Mouse (Mus musculus) hindbrain, postnatal 0 days (tissue): ENCODE measurements around the gene Kcnn3. TPM values are rescaled to one million over a fixed set of nuclear protein-coding genes. Genes with fewer than 3 reads are reported as not detected.

ENCODE experiments used
- ATAC-seq: fragments of 200-750 bp; cut with Nextera tagmentation; 2 replicates; pipeline ENCODE4 v1.8.0; 2017; ENCODE audit warnings: mild to moderate bottlenecking, moderate TSS enrichment, moderate library complexity
- DNase-seq: peaks from one replicate; pipeline ENCODE4 v3.0.0-alpha.2; 2015; ENCODE audit warnings: low spot score
- H3K27ac ChIP-seq: fragments of 300-500 bp; sonication (generic); 2 replicates; pipeline ENCODE4 v1.5.1; 2014; ENCODE audit warnings: mild to moderate bottlenecking
- H3K27me3 ChIP-seq: fragments of 300-500 bp; sonication (generic); 2 replicates; pipeline ENCODE4 v1.6.1; 2014; ENCODE audit warnings: low read length, mixed read lengths; ENCODE audit not compliant: insufficient read depth
- H3K36me3 ChIP-seq: fragments of 300-500 bp; sonication (generic); 2 replicates; pipeline ENCODE4 v1.6.1; 2014; ENCODE audit warnings: low read length, mixed read lengths; ENCODE audit not compliant: insufficient read depth
- H3K4me1 ChIP-seq: fragments of 300-500 bp; sonication (generic); 2 replicates; pipeline ENCODE4 v1.6.1; 2014; ENCODE audit warnings: antibody characterized with exemption, low read length, mixed read lengths; ENCODE audit not compliant: insufficient read depth
- H3K4me2 ChIP-seq: fragments of 300-500 bp; sonication (generic); 2 replicates; pipeline ENCODE4 v1.6.1; 2014; ENCODE audit warnings: low read depth, mild to moderate bottlenecking, low read length, moderate library complexity, mixed read lengths
- H3K4me3 ChIP-seq: fragments of 300-500 bp; sonication (generic); 2 replicates; pipeline ENCODE4 v1.5.1; 2014; ENCODE audit warnings: low read length
- H3K9ac ChIP-seq: fragments of 300-500 bp; sonication (generic); replicated peaks from 2 replicates; pipeline ENCODE4 v1.6.1; 2014; ENCODE audit warnings: mild to moderate bottlenecking, low read length, moderate library complexity, mixed read lengths
- H3K9me3 ChIP-seq: fragments of 300-500 bp; sonication (generic); 2 replicates; pipeline ENCODE4 v1.6.1; 2016; ENCODE audit warnings: low read length, mixed read lengths
- CTCF ChIP-seq: IDR thresholded peaks from 2 replicates; pipeline ENCODE4 v1.5.1; 2016; ENCODE audit warnings: antibody characterized with exemption, control low read depth, low read depth
- WGBS: fragments of 180-500 bp; shearing (Covaris S2); extraction: QIAGEN DNeasy Blood & Tissue Kit; methylation state at CpG from one replicate; pipeline ENCODE4 v1.1.7; 2014; 5-methylcytosine and 5-hydroxymethylcytosine counted together
- polyA plus RNA-seq: library from polyadenylated mRNA; unstranded; fragments of >200 nt; fragmentation: Nextera tagmentation; extraction: Ambion mirVana; gene quantifications from 2 replicates; pipeline ENCODE4 v1.2.1, GENCODE M21; 2015
- total RNA-seq: library from RNA; depleted of rRNA; stranded (reverse); fragments of >200 nt; gene quantifications from 2 replicates; pipeline ENCODE4 v1.2.3, GENCODE M21; 2014; rRNA removed

Gene Kcnn3
- total and polyA plus RNA-seq, 2 experiments from 2014 or later, result 7.4 to 27.3 TPM

- Histone ChIP-seq H3K9me3 (no peaks in the 10 kb centered on the region), H3K4me2 (no peak overlapping the region), H3K27me3 (no peaks in the 10 kb centered on the region), H3K36me3 (no peaks in the 10 kb centered on the region), H3K4me3 (no peak overlapping the region), H3K27ac (no peak overlapping the region), H3K4me1 (no peaks in the 10 kb centered on the region), H3K9ac (no peak overlapping the region)
- ATAC-seq (peak; percentile 54; the same call in 1 of the 2 replicates), DNase-seq (peak; percentile 34)
- no peak for TF ChIP-seq CTCF
- WGBS, result 51% methylated on average over 7 of the region's 7 CpGs
These were observed 203.6 kb downstream of the Kcnn3 start for GRCm38 (mm10) chr3:89723400-89724084.

Other genes with a start within 250 kb of the Kcnn3 start
- gene Slc50a1, start 249.6 kb upstream of the Kcnn3 start, total RNA-seq, result 30.1 and 30.8 TPM in 2 replicates
- 47.2 and 49.1 TPM in 2 replicates for gene Slc50a1, start 249.6 kb upstream of the Kcnn3 start, polyA plus RNA-seq
- 3.9 and 5.9 TPM in 2 replicates for gene Efna1, start 239.0 kb upstream of the Kcnn3 start, total RNA-seq
- 7.4 and 10.9 TPM in 2 replicates for gene Efna1, start 239.0 kb upstream of the Kcnn3 start, polyA plus RNA-seq
- gene Efna3, start 197.2 kb upstream of the Kcnn3 start, total RNA-seq, result 107 and 171 TPM in 2 replicates
- 57.0 and 61.4 TPM in 2 replicates for gene Efna3, start 197.2 kb upstream of the Kcnn3 start, polyA plus RNA-seq
- gene Efna4, start 182.1 kb upstream of the Kcnn3 start, total RNA-seq, result 7.6 and 9.6 TPM in 2 replicates
- gene Efna4, start 182.1 kb upstream of the Kcnn3 start, polyA plus RNA-seq, result 3.5 and 4.2 TPM in 2 replicates
- 94.4 and 107 TPM in 2 replicates for gene Adam15, start 170.2 kb upstream of the Kcnn3 start, total RNA-seq
- gene Adam15, start 170.2 kb upstream of the Kcnn3 start, polyA plus RNA-seq, result 67.6 and 73.2 TPM in 2 replicates
- gene Dcst2, start 158.2 kb upstream of the Kcnn3 start, total RNA-seq, result 0.07 and 0.31 TPM in 2 replicates
- 0.20 and 0.42 TPM in 2 replicates for gene Dcst2, start 158.2 kb upstream of the Kcnn3 start, polyA plus RNA-seq
- 0.05 TPM in 1 of 2 replicates, not detected in the other for gene Dcst1, start 154.9 kb upstream of the Kcnn3 start, total RNA-seq
- gene Dcst1, start 154.9 kb upstream of the Kcnn3 start, polyA plus RNA-seq, result 1.00 and 1.1 TPM in 2 replicates
- 3.7 and 5.4 TPM in 2 replicates for gene Zbtb7b, start 125.4 kb upstream of the Kcnn3 start, total RNA-seq
- 0.73 and 0.82 TPM in 2 replicates for gene Zbtb7b, start 125.4 kb upstream of the Kcnn3 start, polyA plus RNA-seq
- not detected in 2 replicates for gene Lenep, start 117.4 kb upstream of the Kcnn3 start, total RNA-seq
- gene Lenep, start 117.4 kb upstream of the Kcnn3 start, polyA plus RNA-seq, result not detected in 2 replicates
- 32.1 and 40.7 TPM in 2 replicates for gene Flad1, start 108.3 kb upstream of the Kcnn3 start, total RNA-seq
- 23.8 and 26.8 TPM in 2 replicates for gene Flad1, start 108.3 kb upstream of the Kcnn3 start, polyA plus RNA-seq
- 43.6 and 45.6 TPM in 2 replicates for gene Cks1b, start 101.8 kb upstream of the Kcnn3 start, total RNA-seq
- gene Cks1b, start 101.8 kb upstream of the Kcnn3 start, polyA plus RNA-seq, result 103 and 107 TPM in 2 replicates
- 29.6 and 33.4 TPM in 2 replicates for gene Shc1, start 101.7 kb upstream of the Kcnn3 start, total RNA-seq
- gene Shc1, start 101.7 kb upstream of the Kcnn3 start, polyA plus RNA-seq, result 12.8 and 13.9 TPM in 2 replicates
- gene Pygo2, start 90.0 kb upstream of the Kcnn3 start, total RNA-seq, result 74.1 and 74.7 TPM in 2 replicates
- 28.8 and 31.0 TPM in 2 replicates for gene Pygo2, start 90.0 kb upstream of the Kcnn3 start, polyA plus RNA-seq
- gene Pbxip1, start 83.5 kb upstream of the Kcnn3 start, total RNA-seq, result 22.5 and 33.6 TPM in 2 replicates
- 28.5 and 31.3 TPM in 2 replicates for gene Pbxip1, start 83.5 kb upstream of the Kcnn3 start, polyA plus RNA-seq
- gene Pmvk, start 65.6 kb upstream of the Kcnn3 start, total RNA-seq, result 65.4 and 74.2 TPM in 2 replicates
- gene Pmvk, start 65.6 kb upstream of the Kcnn3 start, polyA plus RNA-seq, result 117 and 120 TPM in 2 replicates
- gene Adar, start 194.9 kb downstream of the Kcnn3 start, total RNA-seq, result 73.6 and 78.0 TPM in 2 replicates
- gene Adar, start 194.9 kb downstream of the Kcnn3 start, polyA plus RNA-seq, result 17.3 and 17.9 TPM in 2 replicates
- 40.3 and 45.6 TPM in 2 replicates for gene Chrnb2, start 244.5 kb downstream of the Kcnn3 start, total RNA-seq
- gene Chrnb2, start 244.5 kb downstream of the Kcnn3 start, polyA plus RNA-seq, result 16.2 and 16.5 TPM in 2 replicates